Mouse (Mus musculus) layer of hippocampus, postnatal 14 days (tissue): ENCODE results near the gene Zfp710. TPM values are rescaled to one million over a fixed set of nuclear protein-coding genes. Genes with fewer than 3 reads are reported as not detected.

Experiments
- DNase-seq, 2 experiments: peaks; one replicate each; pipeline ENCODE4 v3.0.0; 2021 to 2022; ENCODE audit warnings: low spot score in 2 of 2, mixed read lengths in 1 of 2
- total RNA-seq, 2 experiments: library from RNA; stranded (reverse); gene quantifications; 2 replicates each; pipeline ENCODE4 v1.2.3; 2021

The Zfp710 gene
- total RNA-seq, 2 experiments from 2014 or later, result 17.5 to 18.0 TPM

GRCm38 (mm10) chr7:80075946-80076583, 51.5 kb downstream of the Zfp710 start:
- no peak for DNase-seq

GRCm38 (mm10) chr7:80076961-80077716, 52.5 kb downstream of the Zfp710 start:
- DNase-seq, result no peak

GRCm38 (mm10) chr7:80077801-80078200, 53.2 kb downstream of the Zfp710 start:
- DNase-seq, result no peak

GRCm38 (mm10) chr7:80078792-80079301, 54.2 kb downstream of the Zfp710 start:
- peak; percentile 41 to 67 for DNase-seq

GRCm38 (mm10) chr7:80081586-80082554, 57.3 kb downstream of the Zfp710 start:
- no peak for DNase-seq

GRCm38 (mm10) chr7:80084484-80084931, 59.9 kb downstream of the Zfp710 start:
- peak in 1 of 2 experiments; percentile 41 for DNase-seq

- no peak for DNase-seq
Measured at GRCm38 (mm10) chr7:80085970-80086715, 61.5 kb downstream of the Zfp710 start.

GRCm38 (mm10) chr7:80088191-80088590, 63.6 kb downstream of the Zfp710 start:
- DNase-seq, result no peak

GRCm38 (mm10) chr7:80090191-80091003, 65.8 kb downstream of the Zfp710 start:
- no peak for DNase-seq

GRCm38 (mm10) chr7:80091004-80091865, 66.6 kb downstream of the Zfp710 start:
- DNase-seq, result no peak

GRCm38 (mm10) chr7:80091866-80092210, 67.2 kb downstream of the Zfp710 start:
- DNase-seq, result no peak

- DNase-seq, result peak; percentile 68 to 72
Measured at GRCm38 (mm10) chr7:80092351-80093046, 67.9 kb downstream of the Zfp710 start.

GRCm38 (mm10) chr7:80094481-80094880, 69.9 kb downstream of the Zfp710 start:
- DNase-seq, result no peak

- DNase-seq, result no peak
Measured at GRCm38 (mm10) chr7:80095598-80096309, 71.1 kb downstream of the Zfp710 start.

- DNase-seq, result no peak
Measured at GRCm38 (mm10) chr7:80098389-80098976, 73.9 kb downstream of the Zfp710 start.

- DNase-seq, result no peak
Measured at GRCm38 (mm10) chr7:80103335-80103734, 78.7 kb downstream of the Zfp710 start.
